Mouse (Mus musculus) urinary bladder, postnatal 10 days (tissue): Measurements from ENCODE around the gene Cox8b.

Experiments
- DNase-seq: peaks from one replicate; pipeline ENCODE4 v3.0.0; 2022; ENCODE audit warnings: low spot score

Gene Cox8b

GRCm38 (mm10) chr7:140900220-140900619 lies at the start of gene Cox8b:
Cox8b (minus strand) TSS chr7:140900446.
- no peak for DNase-seq

- no peak for DNase-seq
These were observed 49.0 kb upstream of the Cox8b start for GRCm38 (mm10) chr7:140949255-140949654.

- DNase-seq: no peak
These were observed 47.9 kb upstream of the Cox8b start for GRCm38 (mm10) chr7:140948161-140948560.

GRCm38 (mm10) chr7:140946980-140947379 lies 46.7 kb upstream of the Cox8b start:
- DNase-seq: no peak

- DNase-seq: no peak
These were observed 46.1 kb upstream of the Cox8b start for GRCm38 (mm10) chr7:140946311-140946710.

GRCm38 (mm10) chr7:140945247-140945646 lies 45.0 kb upstream of the Cox8b start:
- DNase-seq: no peak

- DNase-seq: no peak
These were observed 44.0 kb upstream of the Cox8b start for GRCm38 (mm10) chr7:140944236-140944635.

GRCm38 (mm10) chr7:140943356-140943755 lies 43.1 kb upstream of the Cox8b start:
- DNase-seq: no peak

- no peak for DNase-seq
These were observed 42.6 kb upstream of the Cox8b start for GRCm38 (mm10) chr7:140942811-140943210.

- DNase-seq: no peak
These were observed 42.1 kb upstream of the Cox8b start for GRCm38 (mm10) chr7:140942341-140942740.

GRCm38 (mm10) chr7:140941222-140942051 lies 41.2 kb upstream of the Cox8b start, which contains the start of gene Pgghg:
Pgghg (plus strand) TSS chr7:140941391.
- DNase-seq: peak; percentile 62

- no peak for DNase-seq
These were observed 39.5 kb upstream of the Cox8b start for GRCm38 (mm10) chr7:140939669-140940171.

- no peak for DNase-seq
These were observed 38.6 kb upstream of the Cox8b start for GRCm38 (mm10) chr7:140938896-140939295.

GRCm38 (mm10) chr7:140938436-140938835 lies 38.2 kb upstream of the Cox8b start:
- DNase-seq: no peak

GRCm38 (mm10) chr7:140927181-140927580 lies 26.9 kb upstream of the Cox8b start:
- no peak for DNase-seq

- no peak for DNase-seq
These were observed 23.0 kb upstream of the Cox8b start for GRCm38 (mm10) chr7:140923070-140923775.

GRCm38 (mm10) chr7:140922398-140923069 lies 22.3 kb upstream of the Cox8b start:
- no peak for DNase-seq

- DNase-seq: no peak
These were observed 21.2 kb upstream of the Cox8b start for GRCm38 (mm10) chr7:140921225-140921975.

- no peak for DNase-seq
These were observed 20.3 kb upstream of the Cox8b start, which contains the start of gene Nlrp6 for GRCm38 (mm10) chr7:140920418-140921029. Nlrp6 (plus strand) TSS chr7:140920902.

- DNase-seq: no peak
These were observed 19.7 kb upstream of the Cox8b start for GRCm38 (mm10) chr7:140919911-140920310.

GRCm38 (mm10) chr7:140914031-140914690 lies 13.9 kb upstream of the Cox8b start:
- DNase-seq: no peak
